Mouse (Mus musculus): Measurements from ENCODE around the gene Kmt5a. TPM values are rescaled to one million over a fixed set of nuclear protein-coding genes. Genes with fewer than 3 reads are reported as not detected.
"Not testable (repeated sequence)": the region's sequence is repeated elsewhere in the genome, so short reads cannot be mapped to it uniquely, and the experiment has no call there.

Gene Kmt5a
- polyA plus RNA-seq, 1 experiment from 2014 or later, result 18.0 TPM

DNA sequence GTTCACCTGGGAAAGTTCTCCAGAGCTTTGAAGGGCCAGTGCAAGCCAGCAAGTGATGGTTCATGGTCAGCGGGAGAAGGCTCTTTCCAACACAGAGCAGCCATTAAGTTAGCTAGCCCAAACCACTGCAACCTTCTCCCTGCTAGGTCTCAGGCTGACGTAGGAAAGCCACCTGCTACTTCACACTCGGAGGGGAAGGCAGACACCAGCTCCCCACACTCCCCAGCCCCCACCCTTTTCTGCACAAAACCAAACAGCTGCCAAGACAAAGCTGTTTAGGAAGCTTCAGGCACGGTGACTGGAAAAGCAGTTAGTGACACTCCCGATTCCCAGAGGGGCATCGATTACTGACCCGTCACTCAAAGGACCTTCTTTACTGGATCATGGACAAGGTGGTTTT lies 55.8 kb downstream of the Kmt5a start:
- H3K4me2 ChIP-seq (replicated peaks; ENCODE audit: low read depth, low read length), result no peak overlapping the region
- DNase-seq (ENCODE audit: low spot score), result no peak
- no peak overlapping the region for H3K27ac ChIP-seq (ENCODE audit: low read length)
- H3K9me3 ChIP-seq (ENCODE audit: low read length), result no peaks in the 10 kb centered on the region
- no peaks in the 10 kb centered on the region for H3K27me3 ChIP-seq (replicated peaks; ENCODE audit: insufficient read depth, low read length)
- 55% methylated on average over 7 of the region's 7 CpGs for WGBS
- no peak for TF ChIP-seq CTCF (IDR thresholded peaks at IDR 0.05)
- no peak for TF ChIP-seq EP300 (IDR thresholded peaks at IDR 0.05)
- 0 out of 2 replicates have a peak, but pooled peaks cover 7% of the 10 kb centered on the region for H3K36me3 ChIP-seq (ENCODE audit: insufficient read depth, low read length)
- 0 out of 2 replicates have a peak, but pooled peaks cover 6% of the 10 kb centered on the region for H3K4me1 ChIP-seq (ENCODE audit: insufficient read depth, low read depth, low read length)
- H3K9ac ChIP-seq (replicated peaks; ENCODE audit: low read depth), result no peak overlapping the region
- H3K4me3 ChIP-seq (ENCODE audit: low read depth, low read length), result no peak overlapping the region
- no peak for ATAC-seq

DNA sequence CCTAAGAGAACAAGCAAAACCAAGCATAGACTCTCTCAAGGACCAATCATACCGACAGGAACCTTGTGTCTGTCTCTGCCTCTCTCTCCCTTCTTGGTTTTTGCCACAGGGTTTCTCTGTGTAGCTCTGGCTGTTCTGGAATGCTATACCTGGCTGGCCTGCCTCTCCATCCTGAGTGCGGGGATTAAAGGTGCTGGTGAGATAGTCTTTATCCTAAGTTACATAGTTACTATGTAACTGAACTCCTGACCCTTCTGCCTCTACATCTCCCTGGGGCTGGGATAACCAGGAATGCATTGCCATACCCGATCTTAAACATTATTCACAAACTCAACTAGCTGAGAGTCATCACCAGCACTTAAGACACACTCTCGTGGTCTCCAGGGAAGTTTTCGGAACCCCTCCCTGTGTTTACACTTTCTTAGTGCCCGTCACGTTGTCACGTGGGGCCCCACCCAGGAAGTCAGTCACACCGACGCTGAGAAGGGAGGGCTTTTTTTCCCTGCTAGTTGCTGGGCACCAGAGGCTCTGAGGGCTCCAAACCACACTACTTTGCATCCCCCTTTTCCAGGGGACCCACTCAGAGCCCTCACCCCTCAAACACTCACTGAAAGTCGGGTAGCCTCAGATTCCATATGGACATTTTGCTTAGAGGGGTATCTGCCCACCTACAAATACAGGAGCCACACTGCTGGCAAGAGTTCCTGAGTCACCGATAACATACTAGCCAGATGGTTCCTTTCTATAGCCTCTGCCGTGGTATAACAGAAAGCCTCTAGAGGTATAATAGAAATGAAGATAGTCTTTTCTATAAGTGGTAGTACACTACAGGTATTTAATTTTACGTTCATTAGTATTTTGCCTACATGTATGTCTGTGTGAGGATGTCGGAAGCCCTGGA lies 57.1 kb downstream of the Kmt5a start:
- WGBS, result 43% methylated on average over 15 of the region's 15 CpGs
- H3K9me3 ChIP-seq (ENCODE audit: low read length), result no peaks in the 10 kb centered on the region
- no peak overlapping the region for H3K9ac ChIP-seq (replicated peaks; ENCODE audit: low read depth)
- TF ChIP-seq CTCF (IDR thresholded peaks at IDR 0.05) (no peak), EP300 (IDR thresholded peaks at IDR 0.05) (peak; percentile 74)
- H3K27ac ChIP-seq (ENCODE audit: low read length), result peak overlapping the region; percentile 58
- 0 out of 2 replicates have a peak, but pooled peaks cover 6% of the 10 kb centered on the region for H3K4me1 ChIP-seq (ENCODE audit: insufficient read depth, low read depth, low read length)
- peak; percentile 84 for DNase-seq (ENCODE audit: low spot score)
- peak overlapping the region; percentile 17; the same call in 1 of the 2 replicates for H3K4me2 ChIP-seq (replicated peaks; ENCODE audit: low read depth, low read length)
- no peak overlapping the region for H3K4me3 ChIP-seq (ENCODE audit: low read depth, low read length)
- no peaks in the 10 kb centered on the region for H3K27me3 ChIP-seq (replicated peaks; ENCODE audit: insufficient read depth, low read length)
- peak; percentile 82 for ATAC-seq
- H3K36me3 ChIP-seq (ENCODE audit: insufficient read depth, low read length), result peaks cover 7% of the 10 kb centered on the region; the same call in 1 of the 2 replicates

DNA sequence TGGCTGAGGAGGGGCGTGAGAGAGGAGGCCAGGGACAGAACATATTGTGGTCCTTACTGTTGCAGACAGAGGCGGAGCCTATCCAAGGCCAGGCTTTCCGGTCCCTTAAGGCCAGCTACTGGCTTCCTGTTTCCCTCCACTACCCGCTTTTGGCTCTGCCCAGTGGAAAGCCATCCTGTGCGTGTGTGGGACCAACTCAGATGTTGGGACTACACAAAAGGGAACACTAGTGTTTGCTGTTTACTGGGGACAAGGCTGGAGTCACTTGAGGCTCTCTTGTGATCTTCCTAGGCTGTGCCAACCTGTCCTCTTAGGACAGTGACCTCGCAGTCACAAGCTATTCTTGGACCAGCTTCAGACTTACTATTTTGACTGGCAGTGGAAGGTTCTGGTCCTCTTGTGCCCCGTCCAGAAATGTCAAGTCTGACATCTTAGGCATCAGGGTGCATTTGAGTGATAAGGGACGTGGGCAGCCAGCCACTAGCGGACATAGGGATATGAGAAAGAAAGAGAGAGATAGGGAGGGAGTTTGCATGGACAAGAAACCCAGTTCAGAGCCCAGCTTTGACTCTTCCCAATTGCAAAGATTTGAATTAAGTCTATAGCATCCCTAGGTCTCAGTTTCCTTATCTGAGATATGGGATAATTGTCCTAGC lies 58.6 kb downstream of the Kmt5a start:
- Histone ChIP-seq H3K9me3 (ENCODE audit: low read length) (no peaks in the 10 kb centered on the region), H3K4me3 (ENCODE audit: low read depth, low read length) (no peak overlapping the region), H3K9ac (replicated peaks; ENCODE audit: low read depth) (no peak overlapping the region), H3K4me1 (ENCODE audit: insufficient read depth, low read depth, low read length) (0 out of 2 replicates have a peak, but pooled peaks cover 6% of the 10 kb centered on the region), H3K36me3 (ENCODE audit: insufficient read depth, low read length) (peaks cover 9% of the 10 kb centered on the region; the same call in 1 of the 2 replicates), H3K27me3 (replicated peaks; ENCODE audit: insufficient read depth, low read length) (no peaks in the 10 kb centered on the region), H3K27ac (ENCODE audit: low read length) (peak overlapping the region; percentile 58), H3K4me2 (replicated peaks; ENCODE audit: low read depth, low read length) (no peak overlapping the region)
- ATAC-seq (peak; percentile 80), DNase-seq (ENCODE audit: low spot score) (peak; percentile 75)
- TF ChIP-seq EP300 (IDR thresholded peaks at IDR 0.05) (peak; percentile 41; the same call in 1 of the 2 replicates), CTCF (IDR thresholded peaks at IDR 0.05) (no peak)
- WGBS, result 50% methylated on average over 9 of the region's 9 CpGs

GRCm38 (mm10) chr5:124499001-124499400 lies 59.3 kb downstream of the Kmt5a start:
- peaks cover 13% of the 10 kb centered on the region; the same call in 1 of the 2 replicates for H3K36me3 ChIP-seq (ENCODE audit: insufficient read depth, low read length)
- no peak overlapping the region for H3K4me2 ChIP-seq (replicated peaks; ENCODE audit: low read depth, low read length)
- no peaks in the 10 kb centered on the region for H3K9me3 ChIP-seq (ENCODE audit: low read length)
- TF ChIP-seq CTCF (IDR thresholded peaks at IDR 0.05) (no peak), EP300 (IDR thresholded peaks at IDR 0.05) (no peak)
- no peak for DNase-seq (ENCODE audit: low spot score)
- no peak overlapping the region for H3K4me3 ChIP-seq (ENCODE audit: low read depth, low read length)
- H3K27me3 ChIP-seq (replicated peaks; ENCODE audit: insufficient read depth, low read length), result no peaks in the 10 kb centered on the region
- WGBS, result 55% methylated on average over 5 of the region's 5 CpGs
- ATAC-seq, result no peak
- H3K27ac ChIP-seq (ENCODE audit: low read length), result peak overlapping the region; percentile 58
- H3K9ac ChIP-seq (replicated peaks; ENCODE audit: low read depth), result no peak overlapping the region
- H3K4me1 ChIP-seq (ENCODE audit: insufficient read depth, low read depth, low read length), result 0 out of 2 replicates have a peak, but pooled peaks cover 6% of the 10 kb centered on the region

DNA sequence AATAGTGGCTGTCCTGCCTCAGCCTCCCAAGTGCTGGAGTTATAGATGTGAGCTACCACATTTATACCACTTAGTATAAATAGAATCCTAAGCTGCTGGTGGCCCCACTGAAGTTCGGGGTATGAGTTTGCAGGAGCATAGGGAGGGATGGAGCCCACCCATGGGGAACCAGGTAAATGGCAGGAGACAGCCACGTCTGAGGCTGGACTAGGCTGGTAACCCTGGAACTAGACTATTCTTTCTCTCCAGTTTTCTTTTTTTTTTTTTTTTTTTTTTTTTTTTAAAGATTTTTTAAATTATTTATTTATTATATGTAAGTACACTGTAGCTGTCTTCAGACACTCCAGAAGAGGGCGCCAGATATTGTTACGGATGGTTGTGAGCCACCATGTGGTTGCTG lies 60.3 kb downstream of the Kmt5a start:
- 86% methylated on average over 2 of the region's 4 CpGs for WGBS
- DNase-seq (ENCODE audit: low spot score); H3K9ac ChIP-seq (replicated peaks; ENCODE audit: low read depth); H3K27me3 ChIP-seq (replicated peaks; ENCODE audit: insufficient read depth, low read length); H3K9me3 ChIP-seq (ENCODE audit: low read length); H3K4me1 ChIP-seq (ENCODE audit: insufficient read depth, low read depth, low read length); H3K4me2 ChIP-seq (replicated peaks; ENCODE audit: low read depth, low read length); ATAC-seq; H3K4me3 ChIP-seq (ENCODE audit: low read depth, low read length); H3K27ac ChIP-seq (ENCODE audit: low read length): not testable (repeated sequence)
- peaks cover 13% of the 10 kb centered on the region; the same call in 1 of the 2 replicates for H3K36me3 ChIP-seq (ENCODE audit: insufficient read depth, low read length)

DNA sequence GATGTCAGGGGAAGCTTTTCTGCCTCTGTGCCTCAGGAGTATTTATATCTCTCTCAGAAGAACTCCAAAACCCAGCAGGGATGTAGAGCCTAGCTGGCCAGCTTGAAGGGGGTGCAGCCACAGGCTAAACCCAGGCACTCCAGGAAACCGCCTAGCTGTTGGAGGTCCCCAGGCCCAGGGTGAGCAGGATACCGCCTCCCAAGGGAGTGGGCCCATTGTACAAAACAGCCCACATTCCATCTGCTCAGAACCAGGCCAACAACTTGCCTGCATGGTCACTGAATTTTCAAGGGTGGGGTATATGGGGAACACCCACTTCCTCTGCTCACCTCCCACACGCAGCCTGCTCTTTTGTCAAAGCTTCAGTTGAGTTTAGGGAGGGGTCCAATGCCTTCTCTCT lies 60.8 kb downstream of the Kmt5a start:
- ATAC-seq, result peak; percentile 19
- H3K9ac ChIP-seq (replicated peaks; ENCODE audit: low read depth), result no peak overlapping the region
- no peaks in the 10 kb centered on the region for H3K9me3 ChIP-seq (ENCODE audit: low read length)
- no peaks in the 10 kb centered on the region for H3K27me3 ChIP-seq (replicated peaks; ENCODE audit: insufficient read depth, low read length)
- 80% methylated on average over 3 of the region's 3 CpGs for WGBS
- H3K36me3 ChIP-seq (ENCODE audit: insufficient read depth, low read length), result peaks cover 13% of the 10 kb centered on the region; the same call in 1 of the 2 replicates
- no peak overlapping the region for H3K27ac ChIP-seq (ENCODE audit: low read length)
- DNase-seq (ENCODE audit: low spot score), result no peak
- 0 out of 2 replicates have a peak, but pooled peaks cover 6% of the 10 kb centered on the region for H3K4me1 ChIP-seq (ENCODE audit: insufficient read depth, low read depth, low read length)
- TF ChIP-seq EP300 (IDR thresholded peaks at IDR 0.05), result no peak
- TF ChIP-seq CTCF (IDR thresholded peaks at IDR 0.05), result no peak
- H3K4me3 ChIP-seq (ENCODE audit: low read depth, low read length), result no peak overlapping the region
- H3K4me2 ChIP-seq (replicated peaks; ENCODE audit: low read depth, low read length), result no peak overlapping the region

All from lung, postnatal 0 days (tissue).